Mouse (Mus musculus): ENCODE data around the gene Kctd7. TPM values are rescaled to one million over a fixed set of nuclear protein-coding genes. Genes with fewer than 3 reads are reported as not detected.

The Kctd7 gene
- polyA plus RNA-seq (2015; fragmentation: Nextera tagmentation; extraction: Ambion mirVana): 2.3 and 2.4 TPM in 2 replicates

DNA sequence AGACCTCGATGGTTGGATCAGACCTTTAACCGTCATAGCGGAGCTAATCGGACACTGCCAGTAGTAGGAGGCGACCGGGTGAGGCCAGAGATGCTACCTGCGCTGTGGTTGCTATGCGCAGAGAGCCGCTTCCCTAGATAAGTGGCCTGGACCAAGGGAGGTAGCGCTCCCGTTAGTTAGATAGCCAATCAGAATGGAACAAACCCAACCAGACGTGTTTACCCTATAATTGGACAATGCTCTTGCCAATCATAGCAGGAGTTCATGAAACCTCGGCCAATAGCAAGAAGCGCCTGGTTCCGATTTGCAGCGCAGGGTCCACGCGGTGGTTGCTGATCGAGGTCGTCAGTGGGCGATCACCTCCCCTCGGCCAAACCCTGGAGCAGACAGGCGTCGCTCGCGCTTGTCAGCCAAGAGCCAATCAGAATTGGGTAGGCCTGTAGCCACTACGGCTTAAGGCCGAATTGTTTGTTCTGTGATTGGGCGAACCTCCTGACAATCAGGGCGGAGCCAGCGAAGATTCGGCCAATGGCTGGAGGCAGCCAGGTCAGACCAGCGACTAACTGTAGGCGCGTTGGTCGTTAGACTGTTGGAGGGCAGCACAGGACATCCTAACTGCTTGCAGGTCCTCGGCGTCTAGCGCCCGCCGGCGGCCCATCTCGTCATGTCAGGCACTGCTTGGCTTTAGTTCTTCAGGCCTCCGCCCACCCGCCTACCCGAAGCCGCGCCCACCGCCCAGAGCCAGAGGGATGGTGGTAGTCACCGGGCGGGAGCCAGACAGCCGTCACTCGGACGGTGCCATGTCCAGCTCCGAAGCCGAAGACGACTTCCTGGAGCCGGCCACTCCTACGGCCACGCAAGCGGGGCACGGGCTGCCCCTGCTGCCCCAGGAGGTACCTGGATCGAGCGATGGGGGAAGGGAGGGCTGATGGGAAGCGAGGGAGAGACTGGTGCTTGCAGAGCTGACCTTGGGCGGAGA lies at the start of gene Kctd7:
Gene Kctd7, plus strand, starts transcription at position 528 of the 979 bp plus-strand sequence.
- WGBS: under 1% methylated on average over 66 of the region's 66 CpGs
- Histone ChIP-seq H3K4me2 (replicated peaks; ENCODE audit: low read depth) (peak within 1 kb of the TSS; percentile 90), H3K9me3 (ENCODE audit: control insufficient read depth, low read length) (no peaks in the 10 kb centered on the region), H3K27me3 (ENCODE audit: control insufficient read depth, insufficient read depth, low read length) (no peaks in the 10 kb centered on the region), H3K27ac (replicated peaks) (peak within 1 kb of the TSS; percentile 71), H3K36me3 (ENCODE audit: control insufficient read depth, insufficient read depth, low read length) (peaks cover 4% of the 10 kb centered on the region; the same call in 1 of the 2 replicates), H3K9ac (ENCODE audit: low read length) (peak within 1 kb of the TSS; percentile 67), H3K4me3 (ENCODE audit: low read depth, low read length) (peak within 1 kb of the TSS; percentile 53), H3K4me1 (replicated peaks; ENCODE audit: control insufficient read depth, insufficient read depth) (peaks cover 7% of the 10 kb centered on the region)
- DNase-seq (ENCODE audit: low spot score) (peak; percentile 94), ATAC-seq (ENCODE audit: low FRiP score, low TSS enrichment) (peak; percentile 98)
- TF ChIP-seq CTCF (IDR thresholded peaks at IDR 0.05; ENCODE audit: low read depth) (peak; percentile 68), EP300 (optimal IDR thresholded peaks at IDR 0.05) (no peak)

DNA sequence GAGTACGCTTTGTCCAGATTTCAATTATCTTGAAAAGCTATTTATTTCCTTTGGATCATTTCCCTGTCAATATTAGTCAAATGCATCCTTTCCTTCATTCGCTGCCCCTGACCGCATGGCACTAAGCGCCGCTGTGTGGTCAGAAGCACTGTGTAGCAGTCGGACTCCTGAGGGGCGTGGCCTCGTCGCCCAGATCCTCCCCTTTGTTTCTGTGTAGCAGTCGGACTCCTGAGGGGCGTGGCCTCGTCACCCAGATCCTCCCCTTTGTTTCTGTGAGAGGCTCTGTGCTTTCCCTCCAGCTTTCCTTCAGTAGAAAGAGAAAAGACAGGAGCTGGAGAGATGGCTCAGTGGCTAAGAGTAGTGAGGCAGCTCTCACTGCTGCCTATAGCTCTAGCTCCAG lies 47.9 kb upstream of the Kctd7 start:
- no peak overlapping the region for H3K4me3 ChIP-seq (ENCODE audit: low read depth, low read length)
- DNase-seq (ENCODE audit: low spot score) (peak; percentile 83), ATAC-seq (ENCODE audit: low FRiP score, low TSS enrichment) (peak; percentile 95)
- TF ChIP-seq EP300 (optimal IDR thresholded peaks at IDR 0.05) (no peak), CTCF (IDR thresholded peaks at IDR 0.05; ENCODE audit: low read depth) (peak; percentile 38)
- H3K4me1 ChIP-seq (replicated peaks; ENCODE audit: control insufficient read depth, insufficient read depth): no peaks in the 10 kb centered on the region
- H3K27me3 ChIP-seq (ENCODE audit: control insufficient read depth, insufficient read depth, low read length): no peaks in the 10 kb centered on the region
- no peak overlapping the region for H3K27ac ChIP-seq (replicated peaks)
- H3K9me3 ChIP-seq (ENCODE audit: control insufficient read depth, low read length): no peaks in the 10 kb centered on the region
- peaks cover 2% of the 10 kb centered on the region; the same call in 1 of the 2 replicates for H3K36me3 ChIP-seq (ENCODE audit: control insufficient read depth, insufficient read depth, low read length)
- no peak overlapping the region; the same call in 1 of the 2 replicates for H3K4me2 ChIP-seq (replicated peaks; ENCODE audit: low read depth)
- 61% methylated on average over 12 of the region's 12 CpGs for WGBS
- H3K9ac ChIP-seq (ENCODE audit: low read length): no peak overlapping the region

GRCm38 (mm10) chr5:130097837-130098236 lies 46.8 kb upstream of the Kctd7 start:
- H3K4me1 ChIP-seq (replicated peaks; ENCODE audit: control insufficient read depth, insufficient read depth): no peaks in the 10 kb centered on the region
- H3K4me3 ChIP-seq (ENCODE audit: low read depth, low read length): no peak overlapping the region
- no peaks in the 10 kb centered on the region for H3K9me3 ChIP-seq (ENCODE audit: control insufficient read depth, low read length)
- H3K4me2 ChIP-seq (replicated peaks; ENCODE audit: low read depth): no peak overlapping the region
- no peaks in the 10 kb centered on the region for H3K27me3 ChIP-seq (ENCODE audit: control insufficient read depth, insufficient read depth, low read length)
- 49% methylated on average over 2 of the region's 2 CpGs for WGBS
- DNase-seq (ENCODE audit: low spot score) (peak; percentile 44), ATAC-seq (ENCODE audit: low FRiP score, low TSS enrichment) (peak; percentile 70)
- peaks cover 4% of the 10 kb centered on the region; the same call in 1 of the 2 replicates for H3K36me3 ChIP-seq (ENCODE audit: control insufficient read depth, insufficient read depth, low read length)
- no peak for TF ChIP-seq EP300 (optimal IDR thresholded peaks at IDR 0.05)
- TF ChIP-seq CTCF (IDR thresholded peaks at IDR 0.05; ENCODE audit: low read depth): no peak
- no peak overlapping the region for H3K9ac ChIP-seq (ENCODE audit: low read length)
- no peak overlapping the region for H3K27ac ChIP-seq (replicated peaks)

GRCm38 (mm10) chr5:130101724-130102123 lies 42.9 kb upstream of the Kctd7 start:
- ATAC-seq (ENCODE audit: low FRiP score, low TSS enrichment) (no peak), DNase-seq (ENCODE audit: low spot score) (no peak)
- H3K9ac ChIP-seq (ENCODE audit: low read length): no peak overlapping the region
- no peaks in the 10 kb centered on the region for H3K27me3 ChIP-seq (ENCODE audit: control insufficient read depth, insufficient read depth, low read length)
- no peaks in the 10 kb centered on the region for H3K4me1 ChIP-seq (replicated peaks; ENCODE audit: control insufficient read depth, insufficient read depth)
- no peak overlapping the region for H3K4me2 ChIP-seq (replicated peaks; ENCODE audit: low read depth)
- H3K27ac ChIP-seq (replicated peaks): no peak overlapping the region
- no peaks in the 10 kb centered on the region for H3K9me3 ChIP-seq (ENCODE audit: control insufficient read depth, low read length)
- peaks cover 4% of the 10 kb centered on the region for H3K36me3 ChIP-seq (ENCODE audit: control insufficient read depth, insufficient read depth, low read length)
- H3K4me3 ChIP-seq (ENCODE audit: low read depth, low read length): no peak overlapping the region
- WGBS: 95% methylated on average over 17 of the region's 17 CpGs
- no peak for TF ChIP-seq EP300 (optimal IDR thresholded peaks at IDR 0.05)
- TF ChIP-seq CTCF (IDR thresholded peaks at IDR 0.05; ENCODE audit: low read depth): no peak

DNA sequence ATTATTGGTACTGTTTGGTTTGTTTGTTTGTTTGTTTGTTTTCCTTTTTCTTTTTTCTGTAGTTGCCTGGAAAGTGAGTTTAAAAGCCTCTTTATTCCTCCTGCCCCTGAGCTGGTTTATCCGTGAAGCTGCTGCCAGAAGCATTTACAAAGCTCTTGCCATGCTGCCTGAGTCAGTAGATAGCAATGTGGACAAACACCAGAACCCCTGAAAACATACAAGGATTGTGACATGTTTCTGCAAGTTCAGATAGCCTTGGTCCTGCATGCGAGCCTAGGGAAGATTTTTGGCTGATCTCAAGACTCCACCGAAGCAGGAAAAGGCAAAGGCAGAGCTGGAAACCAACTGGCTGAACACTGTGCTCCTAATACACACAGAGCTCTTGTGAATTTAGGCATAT lies 35.3 kb upstream of the Kctd7 start:
- H3K27me3 ChIP-seq (ENCODE audit: control insufficient read depth, insufficient read depth, low read length): no peaks in the 10 kb centered on the region
- no peaks in the 10 kb centered on the region for H3K9me3 ChIP-seq (ENCODE audit: control insufficient read depth, low read length)
- TF ChIP-seq CTCF (IDR thresholded peaks at IDR 0.05; ENCODE audit: low read depth) (no peak), EP300 (optimal IDR thresholded peaks at IDR 0.05) (no peak)
- WGBS: 45% methylated on average over 3 of the region's 3 CpGs
- no peak overlapping the region for H3K9ac ChIP-seq (ENCODE audit: low read length)
- no peaks in the 10 kb centered on the region for H3K4me1 ChIP-seq (replicated peaks; ENCODE audit: control insufficient read depth, insufficient read depth)
- H3K27ac ChIP-seq (replicated peaks): no peak overlapping the region
- H3K4me2 ChIP-seq (replicated peaks; ENCODE audit: low read depth): no peak overlapping the region
- no peak overlapping the region for H3K4me3 ChIP-seq (ENCODE audit: low read depth, low read length)
- no peak for DNase-seq (ENCODE audit: low spot score)
- H3K36me3 ChIP-seq (ENCODE audit: control insufficient read depth, insufficient read depth, low read length): no peaks in the 10 kb centered on the region; the same call in 1 of the 2 replicates
- ATAC-seq (ENCODE audit: low FRiP score, low TSS enrichment): no peak
